Mouse (Mus musculus) ES-CJ7 (cell line): ENCODE data around the gene Uggt1.

Experiments
- DNase-seq: peaks from one replicate; pipeline ENCODE4 v3.0.0; 2011; ENCODE audit warnings: low read depth, low spot score

Gene Uggt1

GRCm38 (mm10) chr1:36244058-36244827 lies at the start of gene Uggt1:
TSS of gene Uggt1 (minus strand) at chr1:36244720.
- DNase-seq: peak; percentile 97

GRCm38 (mm10) chr1:36293470-36293869 lies 49.0 kb upstream of the Uggt1 start:
- no peak for DNase-seq

- no peak for DNase-seq
Measured at GRCm38 (mm10) chr1:36281849-36282248, 37.3 kb upstream of the Uggt1 start.

GRCm38 (mm10) chr1:36280938-36281337 lies 36.4 kb upstream of the Uggt1 start:
- no peak for DNase-seq

GRCm38 (mm10) chr1:36279202-36279601 lies 34.7 kb upstream of the Uggt1 start:
- peak; percentile 85 for DNase-seq

GRCm38 (mm10) chr1:36277267-36278060 lies 32.9 kb upstream of the Uggt1 start:
- peak; percentile 85 for DNase-seq

- DNase-seq: no peak
Measured at GRCm38 (mm10) chr1:36275635-36276389, 31.3 kb upstream of the Uggt1 start.

- DNase-seq: no peak
Measured at GRCm38 (mm10) chr1:36274455-36274854, 29.9 kb upstream of the Uggt1 start, which contains the start of gene Neurl3. TSS of gene Neurl3 (minus strand) at chr1:36274679.

- no peak for DNase-seq
Measured at GRCm38 (mm10) chr1:36273288-36273687, 28.8 kb upstream of the Uggt1 start.

- no peak for DNase-seq
Measured at GRCm38 (mm10) chr1:36272546-36272945, 28.0 kb upstream of the Uggt1 start.

GRCm38 (mm10) chr1:36271516-36272230 lies 27.2 kb upstream of the Uggt1 start:
- no peak for DNase-seq

- no peak for DNase-seq
Measured at GRCm38 (mm10) chr1:36270666-36271065, 26.1 kb upstream of the Uggt1 start.

- no peak for DNase-seq
Measured at GRCm38 (mm10) chr1:36269121-36269795, 24.7 kb upstream of the Uggt1 start.

GRCm38 (mm10) chr1:36267595-36267994 lies 23.1 kb upstream of the Uggt1 start:
- DNase-seq: no peak

- DNase-seq: no peak
Measured at GRCm38 (mm10) chr1:36266293-36266692, 21.8 kb upstream of the Uggt1 start.

- DNase-seq: no peak
Measured at GRCm38 (mm10) chr1:36263833-36264488, 19.4 kb upstream of the Uggt1 start.

- DNase-seq: no peak
Measured at GRCm38 (mm10) chr1:36261708-36262504, 17.4 kb upstream of the Uggt1 start.

GRCm38 (mm10) chr1:36260418-36260817 lies 15.9 kb upstream of the Uggt1 start:
- DNase-seq: no peak

- DNase-seq: no peak
Measured at GRCm38 (mm10) chr1:36259281-36259680, 14.8 kb upstream of the Uggt1 start.
